Mouse (Mus musculus) yolk sac, embryonic 10.5 days (tissue): ENCODE results near the gene Ramac.
A peak's percentile ranks its signal among the peaks of the same experiment; 100 is the strongest.

Experiments used
- DNase-seq: peaks from one replicate; pipeline ENCODE4 v3.0.0-alpha.2; 2017; ENCODE audit warnings: low spot score

The Ramac gene

GRCm38 (mm10) chr7:81777667-81778218 lies 15.0 kb downstream of the Ramac start:
- DNase-seq = no peak

GRCm38 (mm10) chr7:81788536-81788935 lies 25.8 kb downstream of the Ramac start:
- peak; percentile 18 for DNase-seq

GRCm38 (mm10) chr7:81789095-81789757 lies 26.5 kb downstream of the Ramac start, which contains the start of gene 3110040N11Rik:
Gene 3110040N11Rik (minus strand): TSS chr7:81789478.
- DNase-seq = peak; percentile 90

GRCm38 (mm10) chr7:81806067-81806466 lies 43.3 kb downstream of the Ramac start:
- DNase-seq = no peak
